Mouse (Mus musculus) midbrain, embryonic 13.5 days (tissue): ENCODE measurements at regions not wholly inside any gene's neighbourhood (a gene's known extent, or its start where the extent isn't known, plus 50 kb on each side); places are given as distances from the start of the nearest gene placed in this dataset.

Experiments used
- ATAC-seq: fragments of 200-750 bp; cut with Nextera tagmentation; 2 replicates; pipeline ENCODE4 v1.8.0; 2017; ENCODE audit warnings: mild to moderate bottlenecking, moderate TSS enrichment, moderate library complexity
- H3K27ac ChIP-seq: fragments of 300-500 bp; sonication (generic); 2 replicates; pipeline ENCODE4 v1.5.1; 2015; ENCODE audit warnings: inconsistent platforms, mild to moderate bottlenecking, moderate library complexity
- H3K27me3 ChIP-seq: fragments of 300-500 bp; sonication (generic); 2 replicates; pipeline ENCODE4 v1.6.1; 2015; ENCODE audit warnings: mild to moderate bottlenecking, inconsistent platforms
- H3K36me3 ChIP-seq: fragments of 300-500 bp; sonication (generic); 2 replicates; pipeline ENCODE4 v1.6.1; 2015; ENCODE audit warnings: mild to moderate bottlenecking, inconsistent platforms
- H3K4me1 ChIP-seq: fragments of 300-500 bp; sonication (generic); replicated peaks from 2 replicates; pipeline ENCODE4 v1.6.1; 2015; ENCODE audit warnings: inconsistent platforms
- H3K4me2 ChIP-seq: fragments of 300-500 bp; sonication (generic); replicated peaks from 2 replicates; pipeline ENCODE4 v1.6.1; 2015; ENCODE audit warnings: moderate library complexity, mild to moderate bottlenecking, inconsistent platforms
- H3K4me3 ChIP-seq: fragments of 300-500 bp; sonication (generic); replicated peaks from 2 replicates; pipeline ENCODE4 v1.5.1; 2015; ENCODE audit warnings: mild to moderate bottlenecking, inconsistent platforms
- H3K9ac ChIP-seq: fragments of 300-500 bp; sonication (generic); replicated peaks from 2 replicates; pipeline ENCODE4 v1.6.1; 2015; ENCODE audit warnings: mild to moderate bottlenecking, inconsistent platforms
- H3K9me3 ChIP-seq: fragments of 300-500 bp; sonication (generic); 2 replicates; pipeline ENCODE4 v1.6.1; 2016; ENCODE audit warnings: mild to moderate bottlenecking, inconsistent platforms
- WGBS: fragments of 180-500 bp; shearing (Covaris S2); methylation state at CpG from one replicate; pipeline ENCODE4 v1.1.7; 2015; 5-methylcytosine and 5-hydroxymethylcytosine counted together

- no peak overlapping the region for H3K9ac ChIP-seq
- no peak overlapping the region for H3K4me3 ChIP-seq
- no peaks in the 10 kb centered on the region for H3K9me3 ChIP-seq
- no peaks in the 10 kb centered on the region for H3K27me3 ChIP-seq
- ATAC-seq = no peak
- WGBS = 94% methylated on average over 4 of the region's 4 CpGs
- H3K4me1 ChIP-seq = no peaks in the 10 kb centered on the region
- no peak overlapping the region for H3K4me2 ChIP-seq
- H3K36me3 ChIP-seq = no peaks in the 10 kb centered on the region
- no peak overlapping the region for H3K27ac ChIP-seq
Observed at GRCm38 (mm10) chr16:24129701-24130100, 141.0 kb upstream of the Bcl6 start.

- no peak for ATAC-seq
- Histone ChIP-seq H3K27me3 (no peaks in the 10 kb centered on the region), H3K9me3 (no peaks in the 10 kb centered on the region), H3K4me2 (no peak overlapping the region), H3K9ac (no peak overlapping the region), H3K4me3 (no peak overlapping the region), H3K4me1 (no peaks in the 10 kb centered on the region), H3K36me3 (no peaks in the 10 kb centered on the region), H3K27ac (no peak overlapping the region)
- 42% methylated on average over 3 of the region's 3 CpGs for WGBS
Observed at GRCm38 (mm10) chr16:24128566-24128965, 139.9 kb upstream of the Bcl6 start.

GRCm38 (mm10) chr16:24124766-24125165 is 136.1 kb upstream of the Bcl6 start:
- Histone ChIP-seq H3K4me1 (no peaks in the 10 kb centered on the region), H3K27ac (no peak overlapping the region), H3K27me3 (no peaks in the 10 kb centered on the region), H3K4me2 (no peak overlapping the region), H3K9me3 (no peaks in the 10 kb centered on the region), H3K9ac (no peak overlapping the region), H3K4me3 (no peak overlapping the region), H3K36me3 (no peaks in the 10 kb centered on the region)
- no peak for ATAC-seq
- 90% methylated on average over 5 of the region's 5 CpGs for WGBS

- H3K27ac ChIP-seq = no peak overlapping the region
- no peak overlapping the region for H3K4me3 ChIP-seq
- H3K9me3 ChIP-seq = no peaks in the 10 kb centered on the region
- no peaks in the 10 kb centered on the region for H3K27me3 ChIP-seq
- no peak overlapping the region for H3K9ac ChIP-seq
- 88% methylated on average over 4 of the region's 4 CpGs for WGBS
- no peaks in the 10 kb centered on the region for H3K4me1 ChIP-seq
- no peak for ATAC-seq
- no peaks in the 10 kb centered on the region for H3K36me3 ChIP-seq
- H3K4me2 ChIP-seq = no peak overlapping the region
Observed at GRCm38 (mm10) chr16:24124083-24124482, 135.4 kb upstream of the Bcl6 start.

GRCm38 (mm10) chr16:24121633-24122032 is 133.0 kb upstream of the Bcl6 start:
- ATAC-seq = no peak
- H3K36me3 ChIP-seq = no peaks in the 10 kb centered on the region
- H3K9me3 ChIP-seq = no peaks in the 10 kb centered on the region
- H3K4me2 ChIP-seq = no peak overlapping the region
- H3K4me1 ChIP-seq = no peaks in the 10 kb centered on the region
- no peak overlapping the region for H3K4me3 ChIP-seq
- H3K27ac ChIP-seq = no peak overlapping the region
- H3K27me3 ChIP-seq = no peaks in the 10 kb centered on the region
- WGBS = 97% methylated on average over 6 of the region's 6 CpGs
- H3K9ac ChIP-seq = no peak overlapping the region

GRCm38 (mm10) chr16:24120836-24121235 is 132.2 kb upstream of the Bcl6 start:
- Histone ChIP-seq H3K27ac (no peak overlapping the region), H3K9ac (no peak overlapping the region), H3K4me2 (no peak overlapping the region), H3K27me3 (no peaks in the 10 kb centered on the region), H3K36me3 (no peaks in the 10 kb centered on the region), H3K4me1 (no peaks in the 10 kb centered on the region), H3K4me3 (no peak overlapping the region), H3K9me3 (no peaks in the 10 kb centered on the region)
- whole genome bisulfite sequencing = 66% methylated on average over 6 of the region's 6 CpGs
- ATAC-seq = no peak

- no peak overlapping the region for H3K4me3 ChIP-seq
- H3K4me2 ChIP-seq = no peak overlapping the region
- no peak overlapping the region for H3K27ac ChIP-seq
- no peaks in the 10 kb centered on the region for H3K9me3 ChIP-seq
- no peak for ATAC-seq
- no peak overlapping the region for H3K9ac ChIP-seq
- no peaks in the 10 kb centered on the region for H3K36me3 ChIP-seq
- no peaks in the 10 kb centered on the region for H3K4me1 ChIP-seq
- WGBS = 89% methylated on average over 2 of the region's 2 CpGs
- no peaks in the 10 kb centered on the region for H3K27me3 ChIP-seq
Observed at GRCm38 (mm10) chr16:24118487-24118886, 129.8 kb upstream of the Bcl6 start.

- 84% methylated on average over 8 of the region's 8 CpGs for WGBS
Observed at GRCm38 (mm10) chr16:24102854-24103690, 114.4 kb upstream of the Bcl6 start.

GRCm38 (mm10) chr16:24097596-24097995 is 108.9 kb upstream of the Bcl6 start:
- ATAC-seq = no peak
- H3K4me3 ChIP-seq = no peak overlapping the region
- H3K9me3 ChIP-seq = no peaks in the 10 kb centered on the region
- no peak overlapping the region for H3K27ac ChIP-seq
- H3K27me3 ChIP-seq = no peaks in the 10 kb centered on the region
- H3K36me3 ChIP-seq = no peaks in the 10 kb centered on the region
- WGBS = 53% methylated on average over 8 of the region's 8 CpGs
- H3K4me1 ChIP-seq = no peaks in the 10 kb centered on the region
- H3K9ac ChIP-seq = no peak overlapping the region
- H3K4me2 ChIP-seq = no peak overlapping the region

More at GRCm38 (mm10) chr16:24102854-24103690, 114.4 kb upstream of the Bcl6 start:
- Histone ChIP-seq H3K9ac (no peak overlapping the region), H3K27me3 (no peaks in the 10 kb centered on the region), H3K36me3 (no peaks in the 10 kb centered on the region), H3K4me1 (0 out of 2 replicates have a peak, but pooled peaks cover under 1% of the 10 kb centered on the region), H3K4me3 (no peak overlapping the region), H3K4me2 (no peak overlapping the region), H3K27ac (no peak overlapping the region), H3K9me3 (no peaks in the 10 kb centered on the region)
- ATAC-seq = no peak

GRCm38 (mm10) chr16:24096076-24096475 is 107.4 kb upstream of the Bcl6 start:
- Histone ChIP-seq H3K9ac (no peak overlapping the region), H3K9me3 (no peaks in the 10 kb centered on the region), H3K27ac (no peak overlapping the region), H3K36me3 (no peaks in the 10 kb centered on the region), H3K27me3 (no peaks in the 10 kb centered on the region), H3K4me2 (no peak overlapping the region), H3K4me1 (no peaks in the 10 kb centered on the region), H3K4me3 (no peak overlapping the region)
- no peak for ATAC-seq
- 72% methylated on average over 1 of the region's 1 CpGs for WGBS

GRCm38 (mm10) chr16:24095630-24096029 is 107.0 kb upstream of the Bcl6 start:
- Histone ChIP-seq H3K4me3 (no peak overlapping the region), H3K4me2 (no peak overlapping the region), H3K9me3 (no peaks in the 10 kb centered on the region), H3K9ac (no peak overlapping the region), H3K36me3 (no peaks in the 10 kb centered on the region), H3K4me1 (no peaks in the 10 kb centered on the region), H3K27ac (no peak overlapping the region), H3K27me3 (no peaks in the 10 kb centered on the region)
- 96% methylated on average over 4 of the region's 4 CpGs for WGBS
- ATAC-seq = no peak

- H3K4me1 ChIP-seq = no peaks in the 10 kb centered on the region
- H3K4me2 ChIP-seq = no peak overlapping the region
- H3K9me3 ChIP-seq = no peaks in the 10 kb centered on the region
- H3K36me3 ChIP-seq = no peaks in the 10 kb centered on the region
- ATAC-seq = no peak
- no peak overlapping the region for H3K9ac ChIP-seq
- 92% methylated on average over 6 of the region's 6 CpGs for WGBS
- H3K4me3 ChIP-seq = no peak overlapping the region
- no peaks in the 10 kb centered on the region for H3K27me3 ChIP-seq
- no peak overlapping the region for H3K27ac ChIP-seq
Observed at GRCm38 (mm10) chr16:24094566-24094965, 105.9 kb upstream of the Bcl6 start.

GRCm38 (mm10) chr16:24093624-24094023 is 105.0 kb upstream of the Bcl6 start:
- Histone ChIP-seq H3K4me3 (no peak overlapping the region), H3K27me3 (no peaks in the 10 kb centered on the region), H3K27ac (no peak overlapping the region), H3K4me2 (no peak overlapping the region), H3K36me3 (no peaks in the 10 kb centered on the region), H3K9ac (no peak overlapping the region), H3K9me3 (no peaks in the 10 kb centered on the region), H3K4me1 (no peaks in the 10 kb centered on the region)
- no peak for ATAC-seq
- 94% methylated on average over 8 of the region's 8 CpGs for WGBS
